Mouse (Mus musculus) limb, embryonic 14.5 days (tissue): Measurements from ENCODE around the gene Mettl22. TPM values are rescaled to one million over a fixed set of nuclear protein-coding genes. Genes with fewer than 3 reads are reported as not detected.
A peak's percentile ranks its signal among the peaks of the same experiment; 100 is the strongest.

Experiments used
- ATAC-seq: fragments of 200-750 bp; cut with Nextera tagmentation; 2 replicates; pipeline ENCODE4 v1.8.0; 2017; ENCODE audit warnings: low read depth, moderate number of reproducible peaks, moderate TSS enrichment; ENCODE audit not compliant: low FRiP score
- DNase-seq: peaks from one replicate; pipeline ENCODE4 v3.0.0-alpha.2; 2015; ENCODE audit warnings: low spot score
- H3K27ac ChIP-seq: fragments of 300-500 bp; sonication (generic); replicated peaks from 2 replicates; pipeline ENCODE4 v1.5.1; 2014; ENCODE audit warnings: low read depth, mild to moderate bottlenecking, low read length, moderate library complexity, mixed read lengths
- H3K27me3 ChIP-seq: fragments of 300-500 bp; sonication (generic); 2 replicates; pipeline ENCODE4 v1.6.1; 2014; ENCODE audit warnings: low read length, mixed read lengths; ENCODE audit not compliant: control insufficient read depth, insufficient read depth
- H3K36me3 ChIP-seq: fragments of 300-500 bp; sonication (generic); 2 replicates; pipeline ENCODE4 v1.6.1; 2014; ENCODE audit warnings: mild to moderate bottlenecking, low read length, moderate library complexity, mixed read lengths; ENCODE audit not compliant: control insufficient read depth, insufficient read depth
- H3K4me1 ChIP-seq: fragments of 300-500 bp; sonication (generic); 2 replicates; pipeline ENCODE4 v1.6.1; 2014; ENCODE audit warnings: antibody characterized with exemption, low read length, mixed read lengths; ENCODE audit not compliant: control insufficient read depth, insufficient read depth
- H3K4me2 ChIP-seq: fragments of 300-500 bp; sonication (generic); replicated peaks from 2 replicates; pipeline ENCODE4 v1.6.1; 2014; ENCODE audit warnings: low read depth, mild to moderate bottlenecking, low read length, moderate library complexity; ENCODE audit not compliant: severe bottlenecking
- H3K4me3 ChIP-seq: fragments of 300-500 bp; sonication (generic); replicated peaks from 2 replicates; pipeline ENCODE4 v1.5.1; 2014; ENCODE audit warnings: low read length
- H3K9ac ChIP-seq: fragments of 300-500 bp; sonication (generic); 2 replicates; pipeline ENCODE4 v1.6.1; 2014; ENCODE audit warnings: mild to moderate bottlenecking, low read depth, low read length, moderate library complexity; ENCODE audit not compliant: severe bottlenecking
- H3K9me3 ChIP-seq: fragments of 300-500 bp; sonication (generic); 2 replicates; pipeline ENCODE4 v1.6.1; 2016; ENCODE audit warnings: low read length; ENCODE audit not compliant: control insufficient read depth
- POLR2A ChIP-seq: fragments of 200-500 bp; IDR thresholded peaks from 2 replicates; pipeline ENCODE4 v1.8.0; 2012; ENCODE audit warnings: inconsistent platforms, mild to moderate bottlenecking, moderate library complexity, borderline replicate concordance; ENCODE audit not compliant: insufficient read depth, insufficient read length; ENCODE audit errors: extremely low read depth
- WGBS: fragments of 180-500 bp; shearing (Covaris S2); extraction: QIAGEN DNeasy Blood & Tissue Kit; methylation state at CpG from one replicate; pipeline ENCODE4 v1.1.7; 2014; 5-methylcytosine and 5-hydroxymethylcytosine counted together
- polyA plus RNA-seq, 2 experiments: library from polyadenylated mRNA; depleted of rRNA in 1 of 2; stranded (reverse) in 1 of 2; unstranded in 1 of 2; fragments of >200 nt; fragmentation: Nextera tagmentation in 1 of 2; extraction: Ambion mirVana in 1 of 2; gene quantifications; 2 replicates each; pipeline versions ENCODE4 v1.2.1 to v1.2.3; 2012 to 2014

Mettl22 gene
- polyA plus RNA-seq, 2 experiments, result 28.7 to 42.4 TPM

DNA sequence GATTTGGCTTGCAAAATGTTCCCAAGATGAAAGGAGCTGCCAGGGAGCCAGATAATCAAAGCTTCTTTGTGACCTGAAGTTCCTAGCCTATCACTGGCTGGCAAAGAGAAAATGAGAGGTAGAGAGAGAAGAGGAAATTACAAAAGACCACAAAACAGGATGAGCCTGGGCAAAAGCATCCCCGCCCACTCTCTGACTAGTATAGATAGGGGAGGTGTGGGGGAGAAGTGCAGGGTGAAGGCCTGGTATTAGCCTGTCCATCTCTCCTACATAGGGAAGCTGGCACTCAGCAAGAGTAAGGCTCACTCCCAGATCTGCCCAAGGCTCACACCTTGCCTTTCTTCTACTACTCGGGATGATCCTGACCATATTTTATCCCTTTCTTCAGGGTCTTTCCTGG is 15.4 kb upstream of the Mettl22 start:
- TF ChIP-seq POLR2A, result no peak
- no peaks in the 10 kb centered on the region for H3K9me3 ChIP-seq
- WGBS, result 38% methylated on average over 2 of the region's 2 CpGs
- no peak overlapping the region for H3K4me2 ChIP-seq
- H3K9ac ChIP-seq, result no peak overlapping the region
- no peak overlapping the region for H3K27ac ChIP-seq
- no peak overlapping the region for H3K4me3 ChIP-seq
- DNase-seq, result no peak
- no peak for ATAC-seq
- H3K27me3 ChIP-seq, result no peaks in the 10 kb centered on the region
- H3K4me1 ChIP-seq, result no peaks in the 10 kb centered on the region
- H3K36me3 ChIP-seq, result no peaks in the 10 kb centered on the region

DNA sequence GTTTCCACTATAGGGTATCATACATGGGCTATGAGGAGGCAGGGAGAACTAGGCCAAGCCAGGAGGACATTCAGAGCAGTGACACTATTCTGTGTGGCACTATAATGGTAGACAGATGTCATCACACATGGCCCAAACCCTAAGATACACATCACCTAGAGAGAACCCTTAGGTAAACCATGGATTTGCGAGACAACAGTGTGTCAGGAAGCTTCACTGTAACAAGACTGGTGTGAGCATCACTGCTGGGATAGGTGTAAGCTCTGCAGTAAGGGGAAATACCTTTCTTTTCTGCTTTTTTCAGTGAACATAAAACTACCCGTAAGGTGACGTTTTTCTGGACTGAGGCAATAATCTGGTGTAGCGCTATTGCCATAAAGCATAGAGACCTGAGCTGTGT is 12.2 kb upstream of the Mettl22 start:
- Histone ChIP-seq H3K4me3 (no peak overlapping the region), H3K27ac (no peak overlapping the region), H3K4me1 (no peaks in the 10 kb centered on the region), H3K9ac (no peak overlapping the region), H3K4me2 (no peak overlapping the region), H3K9me3 (no peaks in the 10 kb centered on the region), H3K36me3 (no peaks in the 10 kb centered on the region), H3K27me3 (no peaks in the 10 kb centered on the region)
- WGBS, result 92% methylated on average over 4 of the region's 4 CpGs
- ATAC-seq, result no peak
- no peak for DNase-seq
- TF ChIP-seq POLR2A, result no peak

DNA sequence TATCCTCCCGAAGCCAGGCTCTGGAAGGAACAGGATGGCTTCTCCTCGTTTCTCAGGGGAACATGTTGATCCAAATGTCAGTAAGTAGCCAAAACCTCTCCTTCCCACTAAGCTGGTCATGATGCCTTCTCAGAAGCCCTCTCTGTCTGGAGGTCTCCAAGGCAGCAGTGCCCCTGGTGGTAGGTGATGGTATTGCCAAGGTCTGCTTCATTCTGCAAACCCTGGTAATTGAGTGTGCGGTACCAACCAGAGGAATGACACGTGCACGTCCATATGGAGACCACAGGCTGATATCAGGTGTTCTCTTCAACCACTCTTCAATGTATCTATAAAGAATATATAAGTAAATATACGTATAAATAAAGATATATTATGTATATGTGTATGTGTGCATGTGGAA is 11.5 kb upstream of the Mettl22 start:
- ATAC-seq, result no peak
- H3K4me2 ChIP-seq, result no peak overlapping the region

DNA sequence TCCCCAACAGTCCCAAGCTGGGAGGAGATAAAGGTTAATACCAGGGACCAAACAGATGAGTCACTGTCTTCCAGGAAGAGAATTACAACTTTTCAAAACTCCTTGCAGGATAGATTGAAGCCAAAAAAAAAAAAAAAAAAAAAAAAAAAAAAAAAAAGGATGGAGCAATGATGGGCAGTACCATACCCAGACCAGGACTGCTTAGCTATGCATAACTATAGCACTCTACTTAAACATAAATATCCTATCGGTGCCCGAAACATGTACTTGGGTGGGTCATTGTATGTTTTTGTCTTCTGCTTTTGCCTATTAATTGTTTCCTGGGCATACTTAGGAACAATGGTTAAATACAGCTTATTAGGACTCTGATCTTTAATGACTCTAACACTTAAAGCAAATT is 456 bp upstream of the Mettl22 start:
- WGBS, result 83% methylated on average over 2 of the region's 2 CpGs

More for the DNA sequence above, 11.5 kb upstream of the Mettl22 start:
- H3K36me3 ChIP-seq, result no peaks in the 10 kb centered on the region
- WGBS, result 24% methylated on average over 6 of the region's 6 CpGs
- no peaks in the 10 kb centered on the region for H3K4me1 ChIP-seq
- H3K4me3 ChIP-seq, result no peak overlapping the region
- no peak overlapping the region for H3K9ac ChIP-seq
- no peaks in the 10 kb centered on the region for H3K27me3 ChIP-seq
- no peak for TF ChIP-seq POLR2A
- H3K9me3 ChIP-seq, result no peaks in the 10 kb centered on the region
- peak; percentile 65 for DNase-seq
- H3K27ac ChIP-seq, result no peak overlapping the region

DNA sequence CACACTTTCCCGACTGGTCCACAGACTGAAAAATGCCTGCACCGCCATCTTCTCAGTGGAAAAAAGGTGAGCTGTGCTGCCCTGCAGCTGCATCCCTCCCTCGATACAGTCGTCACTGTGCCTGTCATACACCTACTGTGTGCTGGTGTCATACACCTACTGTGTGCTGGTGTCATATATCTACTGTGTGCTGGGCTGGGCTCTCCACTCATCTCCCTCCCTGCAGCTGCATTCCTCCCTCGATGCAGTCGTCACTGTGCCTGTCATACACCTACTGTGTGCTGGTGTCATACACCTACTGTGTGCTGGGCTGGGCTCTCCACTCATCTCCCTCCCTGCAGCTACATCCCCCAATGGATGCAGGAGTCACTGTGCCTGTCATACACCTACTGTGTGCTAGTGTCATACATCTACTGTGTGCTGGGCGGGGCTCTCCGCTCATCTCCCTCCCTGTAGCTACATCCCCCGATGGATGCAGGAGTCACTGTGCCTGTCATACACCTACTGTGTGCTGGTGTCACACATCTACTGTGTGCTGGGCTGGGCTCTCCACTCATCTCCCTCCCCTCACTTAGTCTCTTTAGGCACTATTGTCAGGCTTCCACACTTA is 16.9 kb downstream of the Mettl22 start:
- H3K4me3 ChIP-seq, result no peak overlapping the region
- no peak overlapping the region for H3K9ac ChIP-seq
- H3K4me2 ChIP-seq, result no peak overlapping the region
- no peaks in the 10 kb centered on the region for H3K27me3 ChIP-seq
- H3K36me3 ChIP-seq, result peaks cover 34% of the 10 kb centered on the region
- no peak for DNase-seq
- H3K4me1 ChIP-seq, result no peaks in the 10 kb centered on the region
- no peak overlapping the region for H3K27ac ChIP-seq
- no peak for ATAC-seq
- H3K9me3 ChIP-seq, result no peaks in the 10 kb centered on the region
- WGBS, result 93% methylated on average over 9 of the region's 9 CpGs
- TF ChIP-seq POLR2A, result no peak

More for the DNA sequence above, 456 bp upstream of the Mettl22 start:
- ATAC-seq (peak; percentile 39; the same call in 1 of the 2 replicates), DNase-seq (no peak)
- Histone ChIP-seq H3K4me3 (peak overlapping the region; percentile 74), H3K4me2 (peak overlapping the region; percentile 59), H3K4me1 (peaks cover 7% of the 10 kb centered on the region), H3K27ac (no peak overlapping the region), H3K36me3 (no peaks in the 10 kb centered on the region), H3K9ac (no peak overlapping the region), H3K9me3 (no peaks in the 10 kb centered on the region), H3K27me3 (no peaks in the 10 kb centered on the region)
- TF ChIP-seq POLR2A, result no peak
